Mouse (Mus musculus): Measurements from ENCODE around the gene Xpot. TPM values are rescaled to one million over a fixed set of nuclear protein-coding genes. Genes with fewer than 3 reads are reported as not detected.

Xpot gene
- total RNA-seq, 1 experiment from 2014 or later: 101 TPM

DNA sequence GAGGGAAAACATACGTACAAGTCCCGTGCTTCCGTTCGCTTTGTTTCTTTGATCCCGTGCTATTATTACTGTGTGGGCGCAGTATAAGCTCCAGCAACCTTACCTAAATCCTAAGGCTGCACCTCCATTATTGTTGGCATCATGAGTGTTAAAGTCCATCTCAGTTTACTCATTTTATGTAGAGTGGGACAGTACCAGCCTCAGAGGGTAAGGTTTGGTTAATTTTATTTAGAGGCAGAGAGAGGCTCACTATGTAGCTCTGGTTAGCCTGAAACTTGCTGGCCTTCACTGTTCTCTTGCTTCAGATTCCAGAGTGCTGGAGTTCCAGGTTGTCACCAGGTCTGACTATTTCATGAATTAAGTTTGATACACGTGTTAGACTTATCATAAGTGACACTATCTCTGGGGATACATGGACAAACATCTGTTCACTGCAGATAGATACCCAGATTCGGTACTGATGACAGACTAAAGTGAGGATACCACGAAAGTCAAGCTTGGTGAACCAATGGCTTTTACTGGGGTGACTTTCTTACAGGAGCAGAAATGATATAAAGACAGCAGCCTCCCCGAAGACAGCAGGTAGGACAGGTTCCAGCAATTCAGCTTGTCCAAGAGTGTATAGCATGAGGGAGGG lies 1.2 kb upstream of the Xpot start:
- ATAC-seq (replicated peaks in 1 of 2; ENCODE audit: insufficient read depth in 1 of 2, low FRiP score in 2 of 2, low TSS enrichment in 1 of 2, low read depth in 1 of 2, poor library complexity in 2 of 2, severe bottlenecking in 2 of 2): no peak

DNA sequence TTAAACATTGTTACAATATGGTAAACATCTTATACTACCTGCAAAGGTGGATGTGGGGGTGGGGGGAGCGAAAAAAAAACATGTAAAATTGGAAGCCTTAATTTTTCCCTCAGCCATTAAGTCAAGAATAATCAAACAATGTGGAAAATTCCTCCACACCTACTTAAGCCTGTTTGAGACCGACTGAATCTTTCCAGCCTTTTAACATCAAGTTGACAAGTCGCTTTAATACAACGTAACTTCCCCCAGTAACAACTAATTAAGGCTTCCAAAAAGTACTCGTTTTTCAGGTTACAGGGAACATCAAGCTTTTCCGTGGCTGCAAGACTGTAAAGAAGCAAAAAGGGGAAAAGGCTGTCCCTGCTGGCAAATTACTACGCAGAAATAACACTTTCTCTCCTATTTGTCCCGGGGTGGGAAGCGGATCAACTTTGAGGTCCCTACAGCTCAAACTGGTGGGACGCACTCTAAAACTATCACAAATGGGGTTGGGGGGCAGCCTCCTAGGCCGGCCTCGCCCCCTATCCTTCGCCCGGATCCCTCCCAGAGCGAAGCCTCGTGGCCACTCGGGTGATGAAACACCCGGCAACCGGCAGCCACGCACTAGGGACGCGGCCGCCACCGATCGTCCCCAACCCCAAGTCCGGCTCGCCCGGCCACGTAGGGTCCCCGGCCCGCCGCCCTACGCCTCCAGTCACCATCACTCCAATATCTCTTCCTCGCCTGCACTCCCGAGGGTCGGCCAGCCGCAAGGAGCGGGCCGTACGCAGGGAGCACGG lies 536 bp downstream of the Xpot start:
- ATAC-seq (replicated peaks in 1 of 2; ENCODE audit: insufficient read depth in 1 of 2, low FRiP score in 2 of 2, low TSS enrichment in 1 of 2, low read depth in 1 of 2, poor library complexity in 2 of 2, severe bottlenecking in 2 of 2): peak in 1 of 2 experiments; percentile 47; a peak in 3 of 4 replicates

DNA sequence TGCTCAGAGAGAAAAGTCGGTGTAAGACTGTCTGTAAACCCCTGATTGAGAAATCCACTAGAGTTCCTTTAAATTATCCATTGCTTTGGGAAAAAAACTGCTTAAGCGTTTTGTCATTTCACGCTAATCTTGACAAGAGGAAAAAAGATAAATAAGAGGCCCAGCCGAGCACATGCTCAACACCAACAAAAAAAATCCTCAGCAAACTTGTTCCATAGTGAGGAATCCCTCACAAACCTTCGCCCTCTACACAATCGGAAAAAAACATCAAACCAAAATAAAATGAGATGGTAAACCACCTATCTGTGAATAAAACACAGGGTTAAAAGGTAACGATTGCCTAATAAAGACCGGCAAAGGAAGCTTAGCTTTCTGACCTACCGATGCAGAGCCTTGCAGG lies 1.1 kb downstream of the Xpot start:
- ATAC-seq (replicated peaks in 1 of 2; ENCODE audit: insufficient read depth in 1 of 2, low FRiP score in 2 of 2, low TSS enrichment in 1 of 2, low read depth in 1 of 2, poor library complexity in 2 of 2, severe bottlenecking in 2 of 2): no peak

DNA sequence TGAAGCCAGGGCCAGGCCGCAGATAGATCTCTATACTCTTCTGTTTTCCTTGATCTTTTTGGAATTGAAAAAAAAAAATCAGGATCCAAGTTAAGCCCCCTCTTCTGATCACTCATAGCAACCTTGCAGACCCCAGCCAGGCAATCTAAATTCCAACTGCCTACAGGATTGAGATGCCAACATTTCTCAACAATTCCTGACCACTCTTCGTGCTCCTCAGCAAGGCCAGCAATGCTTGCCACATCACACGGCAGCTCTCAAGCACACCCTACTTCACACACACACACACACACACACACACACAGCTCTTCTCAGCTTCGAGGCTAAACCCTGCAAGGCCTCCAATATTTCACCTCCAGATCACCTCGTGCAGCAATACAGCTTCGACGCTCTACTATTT lies 2.5 kb downstream of the Xpot start:
- ATAC-seq (replicated peaks in 1 of 2; ENCODE audit: insufficient read depth in 1 of 2, low FRiP score in 2 of 2, low TSS enrichment in 1 of 2, low read depth in 1 of 2, poor library complexity in 2 of 2, severe bottlenecking in 2 of 2): no peak

DNA sequence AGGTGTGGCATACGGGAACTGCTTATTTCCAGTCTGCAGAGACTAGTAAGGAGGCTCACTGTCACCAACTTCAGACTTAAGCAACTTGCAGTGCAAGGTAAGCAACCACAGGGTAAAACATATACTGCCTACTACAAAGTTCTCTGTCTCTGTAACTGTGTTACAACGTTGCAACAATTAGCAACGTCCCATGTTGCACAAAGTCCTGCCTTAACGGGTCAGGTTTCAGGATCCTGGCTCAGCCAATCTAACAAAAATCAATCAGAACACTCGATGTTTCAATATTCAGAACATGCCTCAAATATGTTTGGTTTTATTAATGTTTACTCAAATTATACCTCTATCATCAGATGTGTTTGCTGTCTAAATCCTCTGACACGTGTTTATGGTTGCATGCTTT lies 3.7 kb downstream of the Xpot start:
- ATAC-seq (replicated peaks in 1 of 2; ENCODE audit: insufficient read depth in 1 of 2, low FRiP score in 2 of 2, low TSS enrichment in 1 of 2, low read depth in 1 of 2, poor library complexity in 2 of 2, severe bottlenecking in 2 of 2): no peak

DNA sequence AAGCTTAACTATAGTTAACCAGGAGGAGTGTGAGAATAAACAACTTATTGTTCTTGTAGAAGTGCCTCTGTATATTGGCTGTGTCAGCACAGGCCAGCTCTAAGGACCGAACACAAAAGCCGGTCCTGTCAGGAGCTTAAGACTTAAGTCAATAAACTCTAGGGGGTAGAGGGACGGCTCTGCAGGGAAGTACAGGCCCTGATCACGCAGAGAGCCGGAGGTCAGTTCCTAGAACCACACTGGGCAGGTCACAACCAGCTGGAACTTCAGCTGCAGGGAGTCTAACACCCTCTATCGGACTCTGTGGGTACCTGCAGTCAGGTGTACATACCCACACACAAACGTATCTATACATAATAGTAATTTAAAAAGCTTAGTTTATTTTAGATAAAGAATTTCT lies 10.2 kb downstream of the Xpot start:
- ATAC-seq (replicated peaks in 1 of 2; ENCODE audit: insufficient read depth in 1 of 2, low FRiP score in 2 of 2, low TSS enrichment in 1 of 2, low read depth in 1 of 2, poor library complexity in 2 of 2, severe bottlenecking in 2 of 2): no peak

DNA sequence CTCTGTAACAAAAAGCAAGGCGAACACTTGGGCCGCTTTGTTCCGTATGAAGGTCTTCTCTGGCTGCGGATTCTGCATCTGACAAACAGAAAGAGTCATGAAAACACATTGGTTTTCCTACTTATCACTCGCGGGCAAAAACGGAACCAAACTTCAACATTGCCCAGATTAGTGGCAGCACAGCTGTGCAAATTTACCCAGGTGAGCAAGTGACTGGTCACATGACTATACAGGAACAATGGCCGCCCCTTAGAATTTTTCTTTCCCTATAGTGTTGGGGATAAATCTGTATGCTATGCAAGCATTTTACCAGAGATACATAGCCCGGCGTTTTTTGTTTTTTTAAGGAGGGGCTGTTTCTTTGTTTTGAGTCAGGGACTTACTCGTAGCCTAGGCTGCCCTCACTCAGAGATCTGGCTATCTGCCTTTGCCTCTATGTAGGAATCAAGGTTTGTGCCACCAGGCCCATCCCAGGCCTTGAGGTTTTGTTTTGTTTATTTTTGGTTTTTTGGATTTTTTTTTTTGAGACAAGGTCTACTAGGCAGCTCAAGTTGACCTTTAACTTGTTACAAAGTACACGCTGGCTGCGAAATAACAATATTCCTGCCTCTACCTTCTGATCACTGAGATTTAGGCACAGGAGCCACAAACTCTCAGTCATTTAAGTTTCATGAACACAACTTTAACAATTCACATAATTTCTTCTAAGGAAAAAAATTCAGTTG lies 10.8 kb downstream of the Xpot start:
- ATAC-seq (replicated peaks in 1 of 2; ENCODE audit: insufficient read depth in 1 of 2, low FRiP score in 2 of 2, low TSS enrichment in 1 of 2, low read depth in 1 of 2, poor library complexity in 2 of 2, severe bottlenecking in 2 of 2): no peak

DNA sequence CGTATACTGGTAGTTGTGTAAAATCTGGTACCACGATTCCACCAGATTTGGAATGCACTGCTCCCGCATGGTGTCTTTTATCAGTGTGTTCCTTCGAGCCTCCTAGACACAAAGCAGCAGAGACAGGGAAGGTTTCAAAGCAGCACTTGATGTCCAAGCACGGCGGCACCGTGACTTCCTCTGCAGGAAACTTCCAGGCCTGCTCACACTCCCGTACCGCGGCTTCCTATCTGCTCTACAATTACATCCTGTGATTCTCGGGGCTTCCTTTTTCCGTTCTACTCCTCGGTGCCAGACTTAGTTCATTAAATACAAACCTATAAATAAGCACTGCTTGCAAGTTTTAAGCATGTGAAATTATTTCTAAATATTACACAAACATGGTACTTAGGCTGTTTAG lies 12.6 kb downstream of the Xpot start:
- ATAC-seq (replicated peaks in 1 of 2; ENCODE audit: insufficient read depth in 1 of 2, low FRiP score in 2 of 2, low TSS enrichment in 1 of 2, low read depth in 1 of 2, poor library complexity in 2 of 2, severe bottlenecking in 2 of 2): peak; percentile 46 to 72

DNA sequence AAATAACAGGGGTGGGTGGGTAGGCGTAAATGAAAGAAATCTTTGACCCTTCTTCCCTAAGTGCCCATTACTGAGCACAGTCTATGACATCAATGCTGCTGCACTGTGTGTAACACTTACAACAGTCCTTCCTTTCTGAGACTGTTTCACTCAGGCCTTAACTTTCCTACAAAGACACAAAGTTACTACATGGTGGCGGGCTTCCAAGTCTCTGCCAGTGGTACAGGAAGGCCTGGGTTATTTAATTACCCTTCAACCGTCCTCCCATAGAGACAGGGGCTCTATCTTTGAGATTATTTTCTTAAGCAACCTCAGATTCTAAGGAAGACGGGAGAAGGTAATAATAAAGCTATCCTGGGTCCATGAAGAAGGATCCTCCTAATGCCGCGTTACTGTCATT lies 13.7 kb downstream of the Xpot start:
- ATAC-seq (replicated peaks in 1 of 2; ENCODE audit: insufficient read depth in 1 of 2, low FRiP score in 2 of 2, low TSS enrichment in 1 of 2, low read depth in 1 of 2, poor library complexity in 2 of 2, severe bottlenecking in 2 of 2): no peak

DNA sequence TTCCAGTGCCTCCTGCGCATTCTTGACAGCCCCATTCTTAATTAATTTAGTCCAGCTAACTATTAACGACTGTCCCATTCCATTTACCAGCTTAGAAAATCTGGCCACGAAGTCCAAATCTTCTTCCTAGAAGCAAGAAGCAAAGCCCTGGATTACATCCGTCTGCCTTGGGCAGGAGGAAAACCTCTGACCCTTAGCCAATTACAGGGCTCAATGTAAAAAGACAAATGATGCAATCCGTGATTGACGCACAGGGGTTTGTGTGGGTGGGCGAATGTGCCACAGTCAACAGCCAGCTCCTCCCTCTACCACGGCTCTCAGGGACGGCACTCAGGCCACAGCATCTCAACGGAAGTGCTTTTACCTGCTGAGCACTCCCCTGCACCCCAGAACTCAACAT lies 14.5 kb downstream of the Xpot start:
- no peak for ATAC-seq (replicated peaks in 1 of 2; ENCODE audit: insufficient read depth in 1 of 2, low FRiP score in 2 of 2, low TSS enrichment in 1 of 2, low read depth in 1 of 2, poor library complexity in 2 of 2, severe bottlenecking in 2 of 2)

DNA sequence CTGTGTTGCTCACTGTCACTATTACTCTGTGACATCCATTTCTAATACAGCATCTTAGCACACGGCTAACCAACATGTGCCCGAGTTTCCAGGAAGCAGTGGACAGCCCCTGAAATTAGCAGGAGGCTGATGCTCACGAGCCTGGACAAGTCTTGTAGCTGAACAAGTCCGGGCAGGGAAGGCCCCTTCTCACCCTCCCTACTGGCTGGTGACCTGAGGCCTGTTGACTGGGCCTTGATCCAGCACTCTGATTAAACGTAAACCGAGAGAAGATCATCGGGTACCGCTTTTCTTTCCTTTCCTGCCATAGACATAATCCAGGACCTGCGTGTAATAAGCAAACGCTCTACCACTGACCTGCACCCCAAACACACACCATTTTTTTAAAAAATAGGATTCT lies 18.0 kb downstream of the Xpot start:
- no peak for ATAC-seq (replicated peaks in 1 of 2; ENCODE audit: insufficient read depth in 1 of 2, low FRiP score in 2 of 2, low TSS enrichment in 1 of 2, low read depth in 1 of 2, poor library complexity in 2 of 2, severe bottlenecking in 2 of 2)

DNA sequence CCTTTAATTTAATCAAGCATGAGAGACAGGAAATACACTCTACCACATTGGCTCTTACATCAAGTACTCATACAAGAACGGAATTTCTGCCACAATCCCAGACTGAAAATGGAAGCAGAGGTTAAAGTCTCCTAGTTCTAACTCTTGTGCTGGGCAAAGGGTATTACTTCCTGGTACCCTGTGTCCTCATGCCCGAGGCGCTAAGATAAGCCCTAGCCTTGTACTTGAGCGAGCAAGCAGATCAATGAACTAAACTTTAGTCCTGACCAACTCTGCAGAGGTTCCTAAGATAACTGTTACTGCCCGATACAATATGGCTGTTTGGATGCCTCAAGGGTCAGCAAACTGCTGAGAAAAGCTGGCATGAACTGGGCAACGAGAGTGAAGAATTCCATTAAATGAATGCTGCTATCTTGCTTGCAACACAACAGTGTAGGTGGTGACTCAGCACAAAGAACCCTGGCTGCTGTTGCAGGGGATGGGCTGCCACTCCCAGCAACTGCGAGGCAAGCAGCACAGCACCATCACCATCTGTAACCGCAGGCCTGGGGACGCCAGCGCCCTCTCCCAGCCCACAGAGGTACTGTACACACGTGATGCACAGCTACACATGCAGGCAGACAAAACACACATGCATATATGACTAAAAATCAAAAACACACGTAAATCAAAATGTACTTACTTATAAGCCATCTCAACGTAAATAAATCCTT lies 21.3 kb downstream of the Xpot start:
- ATAC-seq (replicated peaks in 1 of 2; ENCODE audit: insufficient read depth in 1 of 2, low FRiP score in 2 of 2, low TSS enrichment in 1 of 2, low read depth in 1 of 2, poor library complexity in 2 of 2, severe bottlenecking in 2 of 2): no peak

DNA sequence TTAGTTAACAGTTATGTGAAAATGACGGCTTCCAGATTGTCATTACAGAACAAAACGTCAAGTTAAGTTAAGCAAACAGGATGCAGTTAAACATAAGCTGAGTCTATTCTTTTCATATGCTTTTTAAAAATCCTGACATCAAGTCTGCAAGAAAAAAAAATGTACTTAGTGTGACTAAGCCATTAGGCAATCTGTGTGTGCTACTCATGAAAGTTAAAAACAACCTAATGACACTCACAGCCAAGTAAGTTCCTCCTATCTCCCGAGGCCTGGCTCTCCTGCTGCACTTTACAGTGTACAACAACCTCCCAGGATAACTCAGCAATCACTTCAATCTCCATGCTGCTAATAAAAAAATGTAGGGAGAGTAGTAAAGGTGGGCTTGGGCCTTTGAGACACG lies 22.6 kb downstream of the Xpot start:
- ATAC-seq (replicated peaks in 1 of 2; ENCODE audit: insufficient read depth in 1 of 2, low FRiP score in 2 of 2, low TSS enrichment in 1 of 2, low read depth in 1 of 2, poor library complexity in 2 of 2, severe bottlenecking in 2 of 2): no peak

DNA sequence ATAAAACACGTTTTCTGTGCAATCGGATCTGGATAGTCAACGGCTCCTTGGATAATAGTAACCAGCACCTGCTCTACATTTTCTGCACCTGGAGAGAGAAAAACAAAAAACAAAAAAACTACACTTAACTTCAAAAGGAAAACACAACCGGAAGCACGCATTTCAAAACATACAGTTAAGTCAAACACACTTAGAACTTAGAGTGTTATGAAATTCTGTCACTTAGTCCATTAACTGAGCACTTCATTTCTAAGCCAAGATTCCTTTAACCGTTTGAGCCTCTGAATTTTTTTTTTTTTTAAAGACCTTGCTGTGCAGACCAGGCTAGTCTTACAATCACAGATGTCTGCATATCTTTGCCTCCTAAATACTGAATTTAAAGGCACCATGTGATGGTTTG lies 24.9 kb downstream of the Xpot start:
- no peak for ATAC-seq (replicated peaks in 1 of 2; ENCODE audit: insufficient read depth in 1 of 2, low FRiP score in 2 of 2, low TSS enrichment in 1 of 2, low read depth in 1 of 2, poor library complexity in 2 of 2, severe bottlenecking in 2 of 2)

DNA sequence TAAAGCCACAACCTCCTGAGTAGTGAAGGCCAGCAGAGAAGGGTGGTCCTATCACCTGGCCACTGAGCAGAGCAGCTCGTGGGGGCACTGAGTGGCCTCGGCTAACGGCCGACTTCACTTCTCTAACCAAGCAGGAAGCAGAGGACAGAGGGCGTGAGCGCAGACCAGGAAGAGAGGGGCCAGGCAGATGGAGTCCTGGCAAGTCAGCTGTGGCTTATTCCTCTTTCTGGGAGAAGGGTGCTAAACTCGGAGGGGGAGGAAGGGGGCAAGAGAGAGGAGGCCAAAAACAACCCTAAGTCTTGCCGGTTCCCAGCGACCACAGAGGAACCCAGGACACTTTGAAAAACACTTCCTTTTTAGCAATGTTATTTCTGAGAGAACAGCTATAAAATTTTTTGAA lies 29.6 kb downstream of the Xpot start:
- peak; percentile 75 to 96 for ATAC-seq (replicated peaks in 1 of 2; ENCODE audit: insufficient read depth in 1 of 2, low FRiP score in 2 of 2, low TSS enrichment in 1 of 2, low read depth in 1 of 2, poor library complexity in 2 of 2, severe bottlenecking in 2 of 2)

DNA sequence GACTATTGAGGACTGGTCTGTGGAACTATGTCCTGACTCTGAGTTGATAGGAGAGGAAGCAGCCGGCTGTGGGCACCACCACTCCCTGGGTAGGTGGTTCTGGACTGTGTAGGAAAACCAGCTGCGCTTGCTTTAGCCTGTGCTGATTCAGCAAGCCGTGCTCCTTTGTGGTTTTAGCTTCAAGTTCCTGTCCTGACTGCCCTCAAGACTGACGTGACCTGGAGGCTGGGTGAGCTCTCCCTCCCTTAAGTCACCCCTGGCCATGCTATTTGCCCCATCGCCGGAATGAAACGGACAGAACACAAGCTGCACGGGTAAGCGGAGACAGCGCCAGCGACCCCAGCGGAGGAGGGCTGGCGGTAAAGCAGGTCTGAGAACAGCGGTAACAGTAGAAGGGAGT lies 35.0 kb downstream of the Xpot start:
- ATAC-seq (replicated peaks in 1 of 2; ENCODE audit: insufficient read depth in 1 of 2, low FRiP score in 2 of 2, low TSS enrichment in 1 of 2, low read depth in 1 of 2, poor library complexity in 2 of 2, severe bottlenecking in 2 of 2): peak; percentile 65 to 82

DNA sequence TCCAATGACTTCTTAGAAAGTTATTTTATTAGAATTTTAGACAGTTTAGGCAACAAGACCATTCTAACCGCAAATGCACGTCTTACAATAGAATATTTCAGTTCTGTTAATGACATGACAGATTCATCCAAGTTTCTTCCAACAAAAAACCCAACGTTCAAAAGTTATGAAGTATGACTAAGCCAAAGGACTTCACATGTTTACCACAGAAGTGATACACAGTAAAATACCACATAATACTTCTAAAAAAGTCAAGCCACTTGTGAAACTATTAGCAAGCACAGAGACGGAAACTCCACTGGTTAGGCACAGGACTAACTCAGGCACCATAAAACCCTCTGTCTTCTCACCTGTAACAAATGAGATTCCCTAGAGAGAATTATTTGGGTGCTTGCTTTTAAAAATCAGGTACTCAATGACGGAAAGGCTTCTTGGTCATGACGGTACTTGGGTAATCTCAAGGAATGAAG lies 38.7 kb downstream of the Xpot start:
- no peak for ATAC-seq (replicated peaks in 1 of 2; ENCODE audit: insufficient read depth in 1 of 2, low FRiP score in 2 of 2, low TSS enrichment in 1 of 2, low read depth in 1 of 2, poor library complexity in 2 of 2, severe bottlenecking in 2 of 2)
